Mouse (Mus musculus): ENCODE measurements at regions not wholly inside any gene's neighbourhood (a gene's known extent, or its start where the extent isn't known, plus 50 kb on each side); places are given as distances from the start of the nearest gene placed in this dataset.
"Not testable (repeated sequence)": the region's sequence is repeated elsewhere in the genome, so short reads cannot be mapped to it uniquely, and the experiment has no call there.

- not testable (repeated sequence) for H3K9ac ChIP-seq (ENCODE audit: low read depth, low read length); ATAC-seq (replicated peaks; ENCODE audit: low FRiP score); H3K36me3 ChIP-seq (ENCODE audit: control insufficient read depth, insufficient read depth, low read length); H3K9me3 ChIP-seq (ENCODE audit: control insufficient read depth, low read length); H3K4me3 ChIP-seq (ENCODE audit: low read depth, low read length); H3K27me3 ChIP-seq (replicated peaks; ENCODE audit: control insufficient read depth, insufficient read depth, low read length); DNase-seq (ENCODE audit: low spot score)
- H3K4me1 ChIP-seq (replicated peaks; ENCODE audit: control insufficient read depth, insufficient read depth, low read length), result peaks cover 25% of the 10 kb centered on the region
- 52% methylated on average over 2 of the region's 2 CpGs for WGBS
- peak overlapping the region; percentile 33; the same call in 1 of the 2 replicates for H3K4me2 ChIP-seq
- H3K27ac ChIP-seq (ENCODE audit: low read depth, low read length), result peak overlapping the region; percentile 79; the same call in 1 of the 2 replicates
Observed at GRCm38 (mm10) chr14:46572972-46573371, 182.5 kb upstream of the Bmp4 start.

DNA sequence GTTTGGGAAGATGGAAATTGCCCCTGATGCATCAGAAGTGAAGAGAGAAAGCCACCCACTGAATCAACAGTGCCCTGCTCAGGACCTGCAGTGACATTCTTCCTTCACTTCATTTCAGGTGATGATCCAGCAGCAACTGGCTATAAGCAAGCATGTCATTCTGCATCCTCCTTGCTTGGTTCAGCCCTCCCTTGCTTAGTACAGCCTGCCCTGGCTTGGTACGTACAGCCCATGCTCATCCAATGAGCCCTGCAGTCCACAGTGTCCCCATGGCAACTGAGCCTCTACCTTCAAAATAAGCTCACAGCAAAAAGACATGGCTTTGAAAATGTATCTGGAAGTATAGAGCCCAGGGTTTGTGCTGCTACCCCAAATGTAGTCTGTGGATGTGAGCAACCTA is 181.4 kb upstream of the Bmp4 start:
- no peaks in the 10 kb centered on the region for H3K27me3 ChIP-seq (replicated peaks; ENCODE audit: control insufficient read depth, insufficient read depth, low read length)
- H3K36me3 ChIP-seq (ENCODE audit: control insufficient read depth, insufficient read depth, low read length), result no peaks in the 10 kb centered on the region
- H3K4me2 ChIP-seq, result no peak overlapping the region
- no peak overlapping the region for H3K9ac ChIP-seq (ENCODE audit: low read depth, low read length)
- H3K4me1 ChIP-seq (replicated peaks; ENCODE audit: control insufficient read depth, insufficient read depth, low read length), result peaks cover 27% of the 10 kb centered on the region
- DNase-seq (ENCODE audit: low spot score) (no peak), ATAC-seq (replicated peaks; ENCODE audit: low FRiP score) (no peak)
- H3K9me3 ChIP-seq (ENCODE audit: control insufficient read depth, low read length), result no peaks in the 10 kb centered on the region
- 88% methylated on average over 1 of the region's 1 CpGs for WGBS
- no peak overlapping the region for H3K4me3 ChIP-seq (ENCODE audit: low read depth, low read length)
- H3K27ac ChIP-seq (ENCODE audit: low read depth, low read length), result no peak overlapping the region

- Histone ChIP-seq H3K27ac (ENCODE audit: low read depth, low read length) (no peak overlapping the region), H3K27me3 (replicated peaks; ENCODE audit: control insufficient read depth, insufficient read depth, low read length) (no peaks in the 10 kb centered on the region), H3K4me1 (replicated peaks; ENCODE audit: control insufficient read depth, insufficient read depth, low read length) (peaks cover 27% of the 10 kb centered on the region), H3K4me3 (ENCODE audit: low read depth, low read length) (no peak overlapping the region), H3K9ac (ENCODE audit: low read depth, low read length) (no peak overlapping the region), H3K9me3 (ENCODE audit: control insufficient read depth, low read length) (no peaks in the 10 kb centered on the region), H3K36me3 (ENCODE audit: control insufficient read depth, insufficient read depth, low read length) (no peaks in the 10 kb centered on the region), H3K4me2 (no peak overlapping the region)
- 66% methylated on average over 8 of the region's 8 CpGs for WGBS
- DNase-seq (ENCODE audit: low spot score), result no peak
- ATAC-seq (replicated peaks; ENCODE audit: low FRiP score), result no peak
Observed at GRCm38 (mm10) chr14:46569273-46569672, 178.8 kb upstream of the Bmp4 start.

GRCm38 (mm10) chr14:46567411-46567780 is 176.9 kb upstream of the Bmp4 start:
- H3K27ac ChIP-seq (ENCODE audit: low read depth, low read length), result no peak overlapping the region
- no peak for DNase-seq (ENCODE audit: low spot score)
- H3K4me2 ChIP-seq, result no peak overlapping the region
- no peak overlapping the region for H3K9ac ChIP-seq (ENCODE audit: low read depth, low read length)
- H3K4me1 ChIP-seq (replicated peaks; ENCODE audit: control insufficient read depth, insufficient read depth, low read length), result peaks cover 16% of the 10 kb centered on the region
- no peaks in the 10 kb centered on the region for H3K27me3 ChIP-seq (replicated peaks; ENCODE audit: control insufficient read depth, insufficient read depth, low read length)
- ATAC-seq (replicated peaks; ENCODE audit: low FRiP score), result no peak
- no peak overlapping the region for H3K4me3 ChIP-seq (ENCODE audit: low read depth, low read length)
- H3K36me3 ChIP-seq (ENCODE audit: control insufficient read depth, insufficient read depth, low read length), result no peaks in the 10 kb centered on the region
- WGBS, result 67% methylated on average over 3 of the region's 3 CpGs
- H3K9me3 ChIP-seq (ENCODE audit: control insufficient read depth, low read length), result no peaks in the 10 kb centered on the region

- ATAC-seq (replicated peaks; ENCODE audit: low FRiP score), result no peak
- Histone ChIP-seq H3K27me3 (replicated peaks; ENCODE audit: control insufficient read depth, insufficient read depth, low read length) (no peaks in the 10 kb centered on the region), H3K4me1 (replicated peaks; ENCODE audit: control insufficient read depth, insufficient read depth, low read length) (peaks cover 16% of the 10 kb centered on the region), H3K27ac (ENCODE audit: low read depth, low read length) (no peak overlapping the region), H3K9me3 (ENCODE audit: control insufficient read depth, low read length) (no peaks in the 10 kb centered on the region), H3K36me3 (ENCODE audit: control insufficient read depth, insufficient read depth, low read length) (no peaks in the 10 kb centered on the region), H3K9ac (ENCODE audit: low read depth, low read length) (no peak overlapping the region), H3K4me3 (ENCODE audit: low read depth, low read length) (no peak overlapping the region), H3K4me2 (no peak overlapping the region)
- no peak for DNase-seq (ENCODE audit: low spot score)
- 55% methylated on average over 9 of the region's 9 CpGs for WGBS
Observed at GRCm38 (mm10) chr14:46566681-46567410, 176.4 kb upstream of the Bmp4 start.

- WGBS, result 12% methylated on average over 3 of the region's 3 CpGs
- no peak overlapping the region for H3K27ac ChIP-seq (ENCODE audit: low read depth, low read length)
- H3K4me3 ChIP-seq (ENCODE audit: low read depth, low read length), result no peak overlapping the region
- H3K36me3 ChIP-seq (ENCODE audit: control insufficient read depth, insufficient read depth, low read length), result no peaks in the 10 kb centered on the region
- H3K9ac ChIP-seq (ENCODE audit: low read depth, low read length), result no peak overlapping the region
- H3K4me2 ChIP-seq, result no peak overlapping the region
- H3K27me3 ChIP-seq (replicated peaks; ENCODE audit: control insufficient read depth, insufficient read depth, low read length), result no peaks in the 10 kb centered on the region
- no peak for DNase-seq (ENCODE audit: low spot score)
- ATAC-seq (replicated peaks; ENCODE audit: low FRiP score), result no peak
- H3K9me3 ChIP-seq (ENCODE audit: control insufficient read depth, low read length), result no peaks in the 10 kb centered on the region
- peaks cover 10% of the 10 kb centered on the region for H3K4me1 ChIP-seq (replicated peaks; ENCODE audit: control insufficient read depth, insufficient read depth, low read length)
Observed at GRCm38 (mm10) chr14:46564998-46565397, 174.5 kb upstream of the Bmp4 start.

GRCm38 (mm10) chr14:46562016-46562415 is 171.5 kb upstream of the Bmp4 start:
- DNase-seq (ENCODE audit: low spot score) (no peak), ATAC-seq (replicated peaks; ENCODE audit: low FRiP score) (no peak)
- Histone ChIP-seq H3K9ac (ENCODE audit: low read depth, low read length) (no peak overlapping the region), H3K4me3 (ENCODE audit: low read depth, low read length) (no peak overlapping the region), H3K9me3 (ENCODE audit: control insufficient read depth, low read length) (no peaks in the 10 kb centered on the region), H3K27ac (ENCODE audit: low read depth, low read length) (no peak overlapping the region), H3K27me3 (replicated peaks; ENCODE audit: control insufficient read depth, insufficient read depth, low read length) (no peaks in the 10 kb centered on the region), H3K4me2 (no peak overlapping the region), H3K36me3 (ENCODE audit: control insufficient read depth, insufficient read depth, low read length) (no peaks in the 10 kb centered on the region), H3K4me1 (replicated peaks; ENCODE audit: control insufficient read depth, insufficient read depth, low read length) (no peaks in the 10 kb centered on the region; the same call in 1 of the 2 replicates)
- WGBS, result 63% methylated on average over 5 of the region's 5 CpGs

GRCm38 (mm10) chr14:46553239-46553638 is 162.8 kb upstream of the Bmp4 start:
- ATAC-seq (replicated peaks; ENCODE audit: low FRiP score), result no peak
- no peak overlapping the region for H3K9ac ChIP-seq (ENCODE audit: low read depth, low read length)
- 91% methylated on average over 2 of the region's 2 CpGs for WGBS

GRCm38 (mm10) chr14:46546146-46546545 is 155.7 kb upstream of the Bmp4 start:
- Histone ChIP-seq H3K4me3 (ENCODE audit: low read depth, low read length) (no peak overlapping the region), H3K27me3 (replicated peaks; ENCODE audit: control insufficient read depth, insufficient read depth, low read length) (no peaks in the 10 kb centered on the region), H3K4me2 (no peak overlapping the region), H3K36me3 (ENCODE audit: control insufficient read depth, insufficient read depth, low read length) (no peaks in the 10 kb centered on the region), H3K9ac (ENCODE audit: low read depth, low read length) (no peak overlapping the region), H3K9me3 (ENCODE audit: control insufficient read depth, low read length) (no peaks in the 10 kb centered on the region), H3K27ac (ENCODE audit: low read depth, low read length) (no peak overlapping the region), H3K4me1 (replicated peaks; ENCODE audit: control insufficient read depth, insufficient read depth, low read length) (no peaks in the 10 kb centered on the region)
- 59% methylated on average over 6 of the region's 6 CpGs for WGBS
- DNase-seq (ENCODE audit: low spot score), result no peak
- 0 out of 2 replicates have a peak, but pooled peaks have one; percentile 20 for ATAC-seq (replicated peaks; ENCODE audit: low FRiP score)

More at GRCm38 (mm10) chr14:46553239-46553638, 162.8 kb upstream of the Bmp4 start:
- no peaks in the 10 kb centered on the region for H3K36me3 ChIP-seq (ENCODE audit: control insufficient read depth, insufficient read depth, low read length)
- H3K4me3 ChIP-seq (ENCODE audit: low read depth, low read length), result no peak overlapping the region
- H3K27me3 ChIP-seq (replicated peaks; ENCODE audit: control insufficient read depth, insufficient read depth, low read length), result no peaks in the 10 kb centered on the region
- H3K9me3 ChIP-seq (ENCODE audit: control insufficient read depth, low read length), result no peaks in the 10 kb centered on the region
- no peak overlapping the region for H3K4me2 ChIP-seq
- no peak for DNase-seq (ENCODE audit: low spot score)
- no peak overlapping the region for H3K27ac ChIP-seq (ENCODE audit: low read depth, low read length)
- no peaks in the 10 kb centered on the region; the same call in 1 of the 2 replicates for H3K4me1 ChIP-seq (replicated peaks; ENCODE audit: control insufficient read depth, insufficient read depth, low read length)

Measured in liver, embryonic 11.5 days (tissue).